Mouse (Mus musculus): ENCODE data around the gene Rgl1. TPM values are rescaled to one million over a fixed set of nuclear protein-coding genes. Genes with fewer than 3 reads are reported as not detected.

The Rgl1 gene
- polyA plus RNA-seq, 1 experiment from 2014 or later, result 63.8 TPM

- H3K4me3 ChIP-seq (ENCODE audit: low read length), result no peak within 1 kb of the TSS
- peaks cover 11% of the 10 kb centered on the region; the same call in 1 of the 2 replicates for H3K4me1 ChIP-seq (ENCODE audit: control insufficient read depth, insufficient read depth, low read length)
- 7% methylated on average over 2 of the region's 2 CpGs for WGBS
- H3K9ac ChIP-seq (ENCODE audit: low read depth, low read length), result no peak within 1 kb of the TSS
- no peaks in the 10 kb centered on the region for H3K27me3 ChIP-seq (ENCODE audit: control insufficient read depth, insufficient read depth, low read length)
- peak; percentile 92 for ATAC-seq (ENCODE audit: low FRiP score, low TSS enrichment)
- H3K4me2 ChIP-seq (replicated peaks; ENCODE audit: low read depth, low read length), result no peak within 1 kb of the TSS
- peak within 1 kb of the TSS; percentile 57 for H3K27ac ChIP-seq (ENCODE audit: low read depth, low read length)
- H3K36me3 ChIP-seq (ENCODE audit: control insufficient read depth, insufficient read depth, low read length), result no peaks in the 10 kb centered on the region
- H3K9me3 ChIP-seq (ENCODE audit: control insufficient read depth, low read length), result no peaks in the 10 kb centered on the region
These were observed 33.7 kb upstream of the Rgl1 start, which contains the start of gene Ncf2 for GRCm38 (mm10) chr1:152799897-152800296. Gene Ncf2 (plus strand): TSS chr1:152800194.

DNA sequence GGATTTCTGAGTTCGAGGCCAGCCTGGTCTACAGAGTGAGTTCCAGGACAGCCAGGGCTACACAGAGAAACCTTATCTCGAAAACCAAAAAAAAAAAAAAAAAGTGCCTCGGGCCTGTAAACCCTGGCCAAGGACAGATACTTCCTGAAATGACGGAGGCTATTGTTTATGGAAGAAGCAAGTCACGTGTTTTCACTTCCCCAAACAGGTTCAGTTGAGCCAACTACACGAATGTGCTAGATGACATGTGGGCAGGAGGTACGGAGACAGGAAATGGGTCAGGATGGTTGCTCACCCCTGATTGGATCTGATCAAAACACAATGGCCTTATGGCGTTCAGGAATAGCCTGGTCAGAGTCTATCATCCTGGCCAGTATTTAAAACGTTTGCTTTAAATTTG is 32.0 kb upstream of the Rgl1 start:
- 69% methylated on average over 9 of the region's 9 CpGs for WGBS
- ATAC-seq (ENCODE audit: low FRiP score, low TSS enrichment), result no peak
- Histone ChIP-seq H3K36me3 (ENCODE audit: control insufficient read depth, insufficient read depth, low read length) (no peaks in the 10 kb centered on the region), H3K27me3 (ENCODE audit: control insufficient read depth, insufficient read depth, low read length) (no peaks in the 10 kb centered on the region), H3K4me3 (ENCODE audit: low read length) (no peak overlapping the region), H3K9ac (ENCODE audit: low read depth, low read length) (no peak overlapping the region), H3K4me2 (replicated peaks; ENCODE audit: low read depth, low read length) (no peak overlapping the region), H3K9me3 (ENCODE audit: control insufficient read depth, low read length) (no peaks in the 10 kb centered on the region), H3K27ac (ENCODE audit: low read depth, low read length) (no peak overlapping the region), H3K4me1 (ENCODE audit: control insufficient read depth, insufficient read depth, low read length) (peaks cover 11% of the 10 kb centered on the region; the same call in 1 of the 2 replicates)

DNA sequence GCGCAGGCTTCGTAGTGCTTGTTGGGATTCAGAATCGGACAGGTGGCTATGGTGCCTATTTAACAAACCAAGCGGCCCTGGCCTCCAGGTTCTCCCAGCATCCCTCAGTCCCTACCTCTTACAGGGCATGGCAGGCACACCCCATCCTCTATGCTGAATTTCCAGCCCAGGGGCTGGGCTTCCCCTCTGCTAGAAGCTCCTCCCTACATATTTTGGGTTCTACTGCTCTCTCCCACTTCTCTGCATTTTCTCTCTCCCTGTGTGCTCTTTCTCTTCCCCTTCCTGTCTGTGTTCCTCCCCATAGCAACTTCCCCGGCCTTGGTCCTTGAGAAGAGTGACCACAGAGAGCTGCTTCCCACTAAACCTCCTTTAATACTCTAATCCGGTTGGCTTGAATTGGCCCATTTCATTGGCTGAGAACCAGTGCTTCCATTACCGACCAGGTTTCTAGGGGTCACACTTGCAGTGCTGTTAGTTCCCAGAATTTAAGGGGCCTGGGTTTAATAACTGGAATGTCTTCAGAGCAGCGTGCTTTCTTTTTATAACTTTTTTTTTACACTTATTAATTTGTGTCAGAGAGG is 30.6 kb upstream of the Rgl1 start:
- ATAC-seq (ENCODE audit: low FRiP score, low TSS enrichment), result no peak
- Histone ChIP-seq H3K27me3 (ENCODE audit: control insufficient read depth, insufficient read depth, low read length) (no peaks in the 10 kb centered on the region), H3K4me1 (ENCODE audit: control insufficient read depth, insufficient read depth, low read length) (peaks cover 11% of the 10 kb centered on the region; the same call in 1 of the 2 replicates), H3K27ac (ENCODE audit: low read depth, low read length) (no peak overlapping the region), H3K9me3 (ENCODE audit: control insufficient read depth, low read length) (no peaks in the 10 kb centered on the region), H3K4me2 (replicated peaks; ENCODE audit: low read depth, low read length) (no peak overlapping the region), H3K4me3 (ENCODE audit: low read length) (no peak overlapping the region), H3K36me3 (ENCODE audit: control insufficient read depth, insufficient read depth, low read length) (no peaks in the 10 kb centered on the region), H3K9ac (ENCODE audit: low read depth, low read length) (no peak overlapping the region)
- 85% methylated on average over 8 of the region's 8 CpGs for WGBS

DNA sequence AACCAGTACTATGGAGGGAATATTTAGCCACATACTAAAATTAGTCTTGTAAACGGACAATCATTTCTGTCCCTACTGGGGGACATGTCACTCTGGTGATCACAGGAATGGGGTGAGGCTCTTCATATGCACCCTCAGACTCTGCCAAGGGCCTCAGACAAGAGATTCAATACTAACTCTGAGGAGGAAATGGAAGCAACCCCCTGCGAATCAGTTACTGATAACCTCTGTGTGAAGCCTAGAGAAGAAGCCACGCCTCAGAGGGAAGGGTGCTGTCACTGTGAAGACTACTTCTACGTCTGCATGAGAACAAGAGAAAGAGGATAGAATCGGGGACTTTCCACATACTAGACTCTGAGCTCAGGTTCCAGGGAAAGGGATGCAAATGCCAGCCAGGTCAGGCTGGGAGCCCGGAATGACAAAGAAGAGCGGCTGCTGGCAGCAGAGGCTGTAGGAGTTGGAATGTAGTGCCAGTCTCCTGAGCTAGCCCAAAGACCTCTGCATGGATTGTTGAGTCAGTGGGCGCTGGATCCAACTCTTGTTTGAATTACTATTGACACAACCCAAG is 29.6 kb upstream of the Rgl1 start:
- ATAC-seq (ENCODE audit: low FRiP score, low TSS enrichment), result no peak
- H3K27ac ChIP-seq (ENCODE audit: low read depth, low read length), result no peak overlapping the region
- no peaks in the 10 kb centered on the region for H3K27me3 ChIP-seq (ENCODE audit: control insufficient read depth, insufficient read depth, low read length)
- H3K4me3 ChIP-seq (ENCODE audit: low read length), result no peak overlapping the region
- no peak overlapping the region for H3K9ac ChIP-seq (ENCODE audit: low read depth, low read length)
- H3K9me3 ChIP-seq (ENCODE audit: control insufficient read depth, low read length), result no peaks in the 10 kb centered on the region
- H3K4me2 ChIP-seq (replicated peaks; ENCODE audit: low read depth, low read length), result no peak overlapping the region
- WGBS, result 71% methylated on average over 8 of the region's 8 CpGs
- H3K4me1 ChIP-seq (ENCODE audit: control insufficient read depth, insufficient read depth, low read length), result peaks cover 18% of the 10 kb centered on the region; the same call in 1 of the 2 replicates
- H3K36me3 ChIP-seq (ENCODE audit: control insufficient read depth, insufficient read depth, low read length), result no peaks in the 10 kb centered on the region

DNA sequence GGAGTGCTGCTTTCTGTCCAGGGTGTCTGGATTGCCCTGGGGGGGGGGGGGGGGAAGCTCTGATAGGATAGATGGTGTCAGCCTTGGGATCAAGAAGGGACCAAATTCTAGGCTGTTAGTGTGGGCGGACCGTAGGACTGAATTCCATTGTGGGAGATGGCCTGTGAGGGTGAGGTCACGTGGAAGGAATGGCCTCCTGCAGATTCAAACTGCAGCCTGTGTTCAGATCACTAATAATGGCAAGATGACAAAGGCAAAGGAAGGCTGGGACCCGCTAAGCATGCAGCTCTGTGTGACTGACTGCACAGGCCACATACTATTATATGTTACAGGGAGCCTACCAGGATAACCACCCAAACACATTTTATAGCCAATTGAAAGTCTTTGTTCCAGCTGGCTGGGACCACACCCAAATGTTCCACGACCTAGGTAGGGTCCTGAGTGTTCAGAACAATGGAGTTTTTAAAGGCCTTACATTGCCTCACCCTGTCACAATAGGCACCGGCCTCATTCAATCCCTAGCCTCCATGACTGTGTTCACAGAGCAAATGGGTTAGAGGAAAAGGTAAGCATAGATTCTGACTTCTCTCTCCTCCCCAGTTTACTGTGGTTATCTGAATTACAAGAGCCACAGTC is 27.5 kb upstream of the Rgl1 start:
- no peak for ATAC-seq (ENCODE audit: low FRiP score, low TSS enrichment)
- 54% methylated on average over 6 of the region's 6 CpGs for WGBS
- H3K9me3 ChIP-seq (ENCODE audit: control insufficient read depth, low read length), result no peaks in the 10 kb centered on the region

DNA sequence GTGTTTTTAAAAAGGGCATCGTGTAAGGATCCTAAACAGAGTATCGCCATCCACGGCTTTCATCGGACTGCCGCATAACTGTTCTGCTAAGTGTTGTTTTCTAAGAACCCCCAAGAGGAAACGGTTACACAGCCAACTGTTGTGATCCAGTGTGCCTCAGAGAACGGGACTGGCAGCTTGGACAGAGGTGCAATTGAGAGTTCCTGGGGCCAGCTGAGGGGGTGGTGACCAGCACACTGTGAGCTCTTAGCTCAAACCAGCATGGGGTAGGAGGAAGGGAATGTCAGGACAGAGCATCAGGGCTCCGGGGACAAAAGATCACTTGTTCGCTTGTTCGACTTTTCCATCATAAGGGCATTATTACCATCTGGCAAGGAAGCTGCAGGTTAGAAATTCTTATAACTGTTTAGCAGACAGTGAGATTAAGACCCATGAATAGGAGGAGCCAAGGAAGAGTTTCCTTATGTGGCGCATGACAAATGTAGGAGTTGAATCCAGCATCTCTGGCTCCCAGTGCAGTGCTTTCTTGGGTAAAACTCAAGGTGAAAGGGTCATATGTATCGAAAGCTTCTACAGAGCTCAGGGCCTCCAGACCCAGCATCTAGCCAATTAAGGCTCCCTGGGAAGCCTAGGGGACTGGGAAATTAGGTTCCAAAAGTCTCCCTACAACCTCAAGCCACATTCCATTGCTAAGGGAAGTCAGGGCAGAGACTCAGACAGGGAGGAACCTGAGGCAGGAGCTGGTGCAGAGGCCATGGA is 26.8 kb upstream of the Rgl1 start:
- H3K27ac ChIP-seq (ENCODE audit: low read depth, low read length), result no peak overlapping the region

More for the DNA sequence above, 27.5 kb upstream of the Rgl1 start:
- Histone ChIP-seq H3K9ac (ENCODE audit: low read depth, low read length) (no peak overlapping the region), H3K4me3 (ENCODE audit: low read length) (no peak overlapping the region), H3K4me2 (replicated peaks; ENCODE audit: low read depth, low read length) (no peak overlapping the region), H3K36me3 (ENCODE audit: control insufficient read depth, insufficient read depth, low read length) (no peaks in the 10 kb centered on the region), H3K27me3 (ENCODE audit: control insufficient read depth, insufficient read depth, low read length) (no peaks in the 10 kb centered on the region), H3K4me1 (ENCODE audit: control insufficient read depth, insufficient read depth, low read length) (peaks cover 10% of the 10 kb centered on the region; the same call in 1 of the 2 replicates), H3K27ac (ENCODE audit: low read depth, low read length) (no peak overlapping the region)

GRCm38 (mm10) chr1:152791269-152791668 is 25.1 kb upstream of the Rgl1 start:
- Histone ChIP-seq H3K4me2 (replicated peaks; ENCODE audit: low read depth, low read length) (no peak overlapping the region), H3K27ac (ENCODE audit: low read depth, low read length) (peak overlapping the region; percentile 76), H3K9me3 (ENCODE audit: control insufficient read depth, low read length) (no peaks in the 10 kb centered on the region), H3K27me3 (ENCODE audit: control insufficient read depth, insufficient read depth, low read length) (no peaks in the 10 kb centered on the region), H3K4me3 (ENCODE audit: low read length) (no peak overlapping the region), H3K9ac (ENCODE audit: low read depth, low read length) (no peak overlapping the region), H3K4me1 (ENCODE audit: control insufficient read depth, insufficient read depth, low read length) (peaks cover 10% of the 10 kb centered on the region; the same call in 1 of the 2 replicates), H3K36me3 (ENCODE audit: control insufficient read depth, insufficient read depth, low read length) (no peaks in the 10 kb centered on the region)
- peak; percentile 58; the same call in 1 of the 2 replicates for ATAC-seq (ENCODE audit: low FRiP score, low TSS enrichment)
- WGBS, result 15% methylated on average over 4 of the region's 4 CpGs

More for the DNA sequence above, 26.8 kb upstream of the Rgl1 start:
- H3K27me3 ChIP-seq (ENCODE audit: control insufficient read depth, insufficient read depth, low read length), result no peaks in the 10 kb centered on the region
- 56% methylated on average over 12 of the region's 12 CpGs for WGBS
- peaks cover 10% of the 10 kb centered on the region; the same call in 1 of the 2 replicates for H3K4me1 ChIP-seq (ENCODE audit: control insufficient read depth, insufficient read depth, low read length)
- H3K36me3 ChIP-seq (ENCODE audit: control insufficient read depth, insufficient read depth, low read length), result no peaks in the 10 kb centered on the region
- no peak for ATAC-seq (ENCODE audit: low FRiP score, low TSS enrichment)
- no peak overlapping the region for H3K9ac ChIP-seq (ENCODE audit: low read depth, low read length)
- no peaks in the 10 kb centered on the region for H3K9me3 ChIP-seq (ENCODE audit: control insufficient read depth, low read length)
- H3K4me3 ChIP-seq (ENCODE audit: low read length), result no peak overlapping the region
- no peak overlapping the region for H3K4me2 ChIP-seq (replicated peaks; ENCODE audit: low read depth, low read length)

GRCm38 (mm10) chr1:152790821-152791220 is 24.7 kb upstream of the Rgl1 start:
- H3K27me3 ChIP-seq (ENCODE audit: control insufficient read depth, insufficient read depth, low read length), result no peaks in the 10 kb centered on the region
- no peaks in the 10 kb centered on the region for H3K9me3 ChIP-seq (ENCODE audit: control insufficient read depth, low read length)
- peak overlapping the region; percentile 15; the same call in 1 of the 2 replicates for H3K4me2 ChIP-seq (replicated peaks; ENCODE audit: low read depth, low read length)
- H3K4me1 ChIP-seq (ENCODE audit: control insufficient read depth, insufficient read depth, low read length), result peaks cover 10% of the 10 kb centered on the region; the same call in 1 of the 2 replicates
- no peak overlapping the region for H3K9ac ChIP-seq (ENCODE audit: low read depth, low read length)
- ATAC-seq (ENCODE audit: low FRiP score, low TSS enrichment), result peak; percentile 60
- WGBS, result 1% methylated on average over 6 of the region's 6 CpGs
- H3K4me3 ChIP-seq (ENCODE audit: low read length), result no peak overlapping the region
- H3K27ac ChIP-seq (ENCODE audit: low read depth, low read length), result peak overlapping the region; percentile 76
- H3K36me3 ChIP-seq (ENCODE audit: control insufficient read depth, insufficient read depth, low read length), result no peaks in the 10 kb centered on the region
